Mouse (Mus musculus): Measurements from ENCODE around the gene Sumo2. TPM values are rescaled to one million over a fixed set of nuclear protein-coding genes. Genes with fewer than 3 reads are reported as not detected.

Sumo2 gene
- total and polyA plus RNA-seq, 3 experiments, result 64.7 to 177 (median 168) TPM

GRCm38 (mm10) chr11:115512004-115512403 is 24.1 kb downstream of the Sumo2 start:
- intact Hi-C loops (cut with DNase I), result loop anchor here (2.0 kb wide), 1 partner anchor 21 kb away; the partner anchor contains the start of gene Nt5c
- Histone ChIP-seq H3K4me3 (no peak overlapping the region), H3K27me3 (ENCODE audit: control insufficient read depth, insufficient read depth, low read length) (no peaks in the 10 kb centered on the region), H3K27ac (peak overlapping the region; percentile 75), H3K36me3 (ENCODE audit: control insufficient read depth, insufficient read depth, low read length) (no peaks in the 10 kb centered on the region), H3K4me1 (ENCODE audit: control insufficient read depth, insufficient read depth, low read length) (peaks cover 18% of the 10 kb centered on the region), H3K9ac (ENCODE audit: low read depth, low read length) (no peak overlapping the region), H3K79me2 (replicated peaks; ENCODE audit: control insufficient read depth, insufficient read depth, low read length) (no peaks in the 10 kb centered on the region; the same call in 1 of the 2 replicates)
- TF ChIP-seq POLR2A (IDR thresholded peaks at IDR 0.05; ENCODE audit: insufficient read depth, low read depth, low read length) (no peak), EP300 (IDR thresholded peaks at IDR 0.05; ENCODE audit: insufficient read depth, low read depth, low read length) (no peak), CTCF (IDR thresholded peaks at IDR 0.05) (no peak)
- 41% methylated on average over 3 of the region's 3 CpGs for WGBS
- DNase-seq, result no peak

- H3K4me3 ChIP-seq, result no peak overlapping the region
- 81% methylated on average over 2 of the region's 2 CpGs for WGBS
- no peaks in the 10 kb centered on the region; the same call in 1 of the 2 replicates for H3K79me2 ChIP-seq (replicated peaks; ENCODE audit: control insufficient read depth, insufficient read depth, low read length)
- H3K4me1 ChIP-seq (ENCODE audit: control insufficient read depth, insufficient read depth, low read length), result peaks cover 20% of the 10 kb centered on the region
- no peaks in the 10 kb centered on the region for H3K36me3 ChIP-seq (ENCODE audit: control insufficient read depth, insufficient read depth, low read length)
- H3K27me3 ChIP-seq (ENCODE audit: control insufficient read depth, insufficient read depth, low read length), result no peaks in the 10 kb centered on the region
- intact Hi-C loops (cut with DNase I), result no loop called here
- TF ChIP-seq POLR2A (IDR thresholded peaks at IDR 0.05; ENCODE audit: insufficient read depth, low read depth, low read length), result no peak
- no peak for DNase-seq
- H3K9ac ChIP-seq (ENCODE audit: low read depth, low read length), result no peak overlapping the region
- H3K27ac ChIP-seq, result no peak overlapping the region
These were observed 25.0 kb downstream of the Sumo2 start for GRCm38 (mm10) chr11:115511121-115511520.

- H3K9ac ChIP-seq (ENCODE audit: low read depth, low read length), result no peak overlapping the region
- no peak for DNase-seq
- no peaks in the 10 kb centered on the region for H3K27me3 ChIP-seq (ENCODE audit: control insufficient read depth, insufficient read depth, low read length)
- H3K4me1 ChIP-seq (ENCODE audit: control insufficient read depth, insufficient read depth, low read length), result peaks cover 20% of the 10 kb centered on the region
- 59% methylated on average over 5 of the region's 5 CpGs for WGBS
- H3K4me3 ChIP-seq, result no peak overlapping the region
- H3K36me3 ChIP-seq (ENCODE audit: control insufficient read depth, insufficient read depth, low read length), result no peaks in the 10 kb centered on the region
- intact Hi-C loops (cut with DNase I), result no loop called here
- H3K27ac ChIP-seq, result peak overlapping the region; percentile 2; the same call in 1 of the 2 replicates
- H3K79me2 ChIP-seq (replicated peaks; ENCODE audit: control insufficient read depth, insufficient read depth, low read length), result no peaks in the 10 kb centered on the region; the same call in 1 of the 2 replicates
- TF ChIP-seq EP300 (IDR thresholded peaks at IDR 0.05; ENCODE audit: insufficient read depth, low read depth, low read length) (no peak), CTCF (IDR thresholded peaks at IDR 0.05) (no peak), POLR2A (IDR thresholded peaks at IDR 0.05; ENCODE audit: insufficient read depth, low read depth, low read length) (no peak)
These were observed 25.6 kb downstream of the Sumo2 start for GRCm38 (mm10) chr11:115510507-115510888.

GRCm38 (mm10) chr11:115509773-115510506 is 26.1 kb downstream of the Sumo2 start:
- Histone ChIP-seq H3K36me3 (ENCODE audit: control insufficient read depth, insufficient read depth, low read length) (no peaks in the 10 kb centered on the region), H3K27ac (peak overlapping the region; percentile 11; the same call in 1 of the 2 replicates), H3K27me3 (ENCODE audit: control insufficient read depth, insufficient read depth, low read length) (no peaks in the 10 kb centered on the region), H3K4me1 (ENCODE audit: control insufficient read depth, insufficient read depth, low read length) (peaks cover 20% of the 10 kb centered on the region), H3K4me3 (no peak overlapping the region), H3K79me2 (replicated peaks; ENCODE audit: control insufficient read depth, insufficient read depth, low read length) (no peaks in the 10 kb centered on the region; the same call in 1 of the 2 replicates), H3K9ac (ENCODE audit: low read depth, low read length) (no peak overlapping the region)
- intact Hi-C loops (cut with DNase I), result no loop called here
- 21% methylated on average over 6 of the region's 6 CpGs for WGBS
- DNase-seq, result peak in 1 of 2 experiments; percentile 29
- TF ChIP-seq CTCF (IDR thresholded peaks at IDR 0.05) (no peak), POLR2A (IDR thresholded peaks at IDR 0.05; ENCODE audit: insufficient read depth, low read depth, low read length) (no peak), EP300 (IDR thresholded peaks at IDR 0.05; ENCODE audit: insufficient read depth, low read depth, low read length) (no peak)

GRCm38 (mm10) chr11:115508061-115508460 is 28.0 kb downstream of the Sumo2 start:
- DNase-seq, result no peak
- Histone ChIP-seq H3K27me3 (ENCODE audit: control insufficient read depth, insufficient read depth, low read length) (no peaks in the 10 kb centered on the region), H3K36me3 (ENCODE audit: control insufficient read depth, insufficient read depth, low read length) (no peaks in the 10 kb centered on the region), H3K4me1 (ENCODE audit: control insufficient read depth, insufficient read depth, low read length) (peaks cover 19% of the 10 kb centered on the region), H3K9ac (ENCODE audit: low read depth, low read length) (no peak overlapping the region), H3K4me3 (no peak overlapping the region), H3K27ac (no peak overlapping the region), H3K79me2 (replicated peaks; ENCODE audit: control insufficient read depth, insufficient read depth, low read length) (peaks cover 1% of the 10 kb centered on the region; the same call in 1 of the 2 replicates)
- no peak for TF ChIP-seq EP300 (IDR thresholded peaks at IDR 0.05; ENCODE audit: insufficient read depth, low read depth, low read length)
- no peak for TF ChIP-seq CTCF (IDR thresholded peaks at IDR 0.05)
- TF ChIP-seq POLR2A (IDR thresholded peaks at IDR 0.05; ENCODE audit: insufficient read depth, low read depth, low read length), result no peak
- WGBS, result 71% methylated on average over 2 of the region's 2 CpGs
- intact Hi-C loops (cut with DNase I), result no loop called here

- peaks cover 11% of the 10 kb centered on the region for H3K4me1 ChIP-seq (ENCODE audit: control insufficient read depth, insufficient read depth, low read length)
- DNase-seq, result no peak
- TF ChIP-seq CTCF (IDR thresholded peaks at IDR 0.05) (no peak), EP300 (IDR thresholded peaks at IDR 0.05; ENCODE audit: insufficient read depth, low read depth, low read length) (no peak), POLR2A (IDR thresholded peaks at IDR 0.05; ENCODE audit: insufficient read depth, low read depth, low read length) (no peak)
- WGBS, result 47% methylated on average over 3 of the region's 3 CpGs
- H3K4me3 ChIP-seq, result no peak overlapping the region
- no peak overlapping the region for H3K27ac ChIP-seq
- no peaks in the 10 kb centered on the region for H3K27me3 ChIP-seq (ENCODE audit: control insufficient read depth, insufficient read depth, low read length)
- H3K79me2 ChIP-seq (replicated peaks; ENCODE audit: control insufficient read depth, insufficient read depth, low read length), result peaks cover 1% of the 10 kb centered on the region; the same call in 1 of the 2 replicates
- intact Hi-C loops (cut with DNase I), result no loop called here
- no peaks in the 10 kb centered on the region for H3K36me3 ChIP-seq (ENCODE audit: control insufficient read depth, insufficient read depth, low read length)
- no peak overlapping the region for H3K9ac ChIP-seq (ENCODE audit: low read depth, low read length)
These were observed 29.5 kb downstream of the Sumo2 start for GRCm38 (mm10) chr11:115506586-115506985.

All from heart, adult 2 months (tissue).